Mouse (Mus musculus) kidney, postnatal 25 days (tissue): ENCODE measurements around the gene Tnpo1.
A peak's percentile ranks its signal among the peaks of the same experiment; 100 is the strongest.

Experiments used
- DNase-seq, 2 experiments: peaks; one replicate each; pipeline ENCODE4 v3.0.0; 2021; ENCODE audit warnings: mixed read lengths in 2 of 2

Gene Tnpo1

DNA sequence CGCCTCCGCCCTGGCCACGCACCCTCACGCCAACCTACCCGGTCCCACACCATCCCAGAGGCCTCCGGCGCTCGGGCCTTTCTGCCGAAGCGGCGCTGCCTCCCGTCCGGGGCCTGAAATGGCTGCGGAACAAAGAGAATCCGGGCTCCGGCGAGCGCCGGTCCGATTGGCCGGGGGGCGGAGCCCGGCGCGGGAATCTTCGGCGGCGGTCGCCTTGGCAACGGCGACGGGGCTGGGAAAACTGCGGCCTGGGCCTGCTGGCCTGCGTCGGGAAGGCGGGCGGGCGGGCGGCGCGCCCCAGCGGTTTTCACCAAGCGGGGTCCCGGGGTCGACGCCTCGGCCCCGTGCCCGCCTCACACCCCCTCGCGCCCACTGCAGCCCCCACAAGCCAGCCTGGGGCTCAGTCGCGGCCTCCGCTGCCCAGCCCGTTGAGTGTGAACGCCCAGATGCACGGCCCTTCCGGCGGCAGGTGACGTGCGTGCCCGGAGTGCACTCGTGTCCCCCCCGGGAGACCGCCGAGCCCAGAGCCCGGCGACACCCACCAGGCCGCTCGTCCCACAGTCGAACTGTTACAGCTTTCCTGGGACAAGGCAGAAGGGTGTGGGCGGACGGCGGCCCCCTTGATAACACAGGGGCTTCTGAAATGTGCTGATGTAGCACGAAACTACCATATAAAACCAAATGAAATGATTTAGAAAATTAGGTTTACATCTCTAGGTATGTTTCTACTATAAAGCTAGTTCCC is at the start of gene Tnpo1:
Tnpo1 (minus strand) TSS at position 172 of the 745 bp plus-strand sequence.
- DNase-seq, result peak; percentile 93 to 97

DNA sequence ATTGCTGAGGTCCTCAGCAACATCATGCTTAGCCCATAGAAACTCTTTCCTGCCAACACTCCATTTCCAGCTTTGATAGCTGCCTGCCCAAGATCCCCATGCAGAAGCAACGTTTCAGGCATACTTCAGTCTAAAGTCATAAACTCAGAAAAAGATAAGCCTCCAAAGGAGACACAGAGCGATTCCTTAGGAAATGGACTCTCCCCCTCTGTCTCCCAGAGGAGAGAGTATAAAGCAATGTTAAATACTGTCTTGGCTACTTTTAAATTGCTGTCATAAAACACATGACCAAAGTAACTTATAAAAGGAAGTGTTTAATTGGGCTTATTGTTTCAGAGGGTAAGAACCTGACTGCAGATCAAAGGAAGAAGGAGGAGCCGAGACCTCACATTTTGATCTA is 45.9 kb upstream of the Tnpo1 start:
- DNase-seq, result no peak

DNA sequence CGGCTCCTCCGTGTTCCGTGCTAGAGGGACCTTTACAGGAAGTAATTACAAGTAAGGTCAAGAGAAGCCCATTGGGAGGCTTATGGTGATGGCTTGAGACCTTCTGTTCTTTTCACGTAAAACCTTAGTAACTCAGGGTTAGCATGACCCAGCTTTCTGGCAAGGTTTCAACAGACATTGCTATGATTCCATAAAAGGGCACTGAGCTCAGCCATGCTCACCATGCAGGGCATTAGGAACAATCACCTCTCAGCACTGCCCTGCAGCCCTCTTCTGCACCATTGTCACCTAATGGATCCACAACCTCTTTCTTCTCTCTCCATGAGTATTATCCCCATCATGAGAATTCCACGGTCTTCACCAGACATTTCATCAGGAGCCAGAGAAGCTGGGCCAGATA is 45.5 kb upstream of the Tnpo1 start:
- no peak for DNase-seq

DNA sequence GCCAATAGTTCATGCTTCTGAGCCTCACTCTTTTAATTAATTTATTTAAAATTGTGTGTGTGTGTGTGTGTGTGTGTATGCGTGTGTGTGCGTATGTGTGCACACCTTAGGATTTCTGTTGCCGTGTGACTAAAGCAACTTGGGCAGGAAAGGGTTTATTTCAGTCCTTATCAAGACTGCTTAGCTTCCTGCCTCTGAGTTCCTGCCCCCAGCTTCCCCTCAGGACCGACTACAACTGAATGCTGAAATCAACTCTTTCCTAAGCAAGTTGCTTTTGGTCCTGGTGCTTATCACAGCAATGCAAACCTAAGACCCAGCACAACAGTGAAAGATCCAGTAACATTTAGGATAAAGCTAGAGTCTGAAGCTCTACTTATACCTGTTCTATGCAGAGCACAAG is 42.3 kb upstream of the Tnpo1 start:
- no peak for DNase-seq

DNA sequence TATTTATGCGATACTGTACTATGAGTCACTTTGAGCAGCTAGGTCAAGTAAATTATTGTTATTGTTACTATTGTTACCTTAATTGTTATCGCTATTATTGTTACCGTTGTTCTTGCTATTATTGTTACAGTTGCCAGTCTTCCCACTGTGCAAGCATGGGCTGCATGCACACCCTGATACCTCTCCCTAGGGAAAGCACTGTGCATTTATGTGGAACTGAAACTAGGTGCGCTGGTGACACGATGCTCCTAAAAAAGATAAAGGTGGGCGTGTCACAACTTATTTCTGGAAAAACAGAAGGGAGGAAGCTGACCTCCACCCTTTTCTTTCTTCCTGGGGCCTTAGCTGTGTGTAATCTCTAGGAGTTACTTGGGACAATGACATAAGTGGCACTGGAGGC is 41.8 kb upstream of the Tnpo1 start:
- no peak for DNase-seq

DNA sequence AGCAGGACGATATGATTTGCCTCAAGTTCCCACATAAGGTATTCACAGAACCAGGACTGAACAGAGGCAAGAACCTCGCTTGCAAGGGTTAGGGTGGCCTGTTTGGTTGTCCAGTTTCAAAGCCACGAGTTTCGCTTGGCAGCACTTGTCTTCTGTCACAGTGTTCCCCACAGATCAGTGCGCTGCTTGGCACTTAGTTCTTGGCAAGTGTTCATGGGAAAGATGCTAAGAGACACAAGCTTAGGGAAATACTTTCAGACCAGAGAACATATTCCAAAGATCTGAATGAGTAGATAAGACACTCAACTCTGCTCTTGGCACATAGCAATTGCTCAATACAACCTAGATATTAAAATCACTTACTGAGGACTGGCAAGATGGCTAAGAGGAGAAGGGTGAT is 40.4 kb upstream of the Tnpo1 start:
- DNase-seq, result no peak

DNA sequence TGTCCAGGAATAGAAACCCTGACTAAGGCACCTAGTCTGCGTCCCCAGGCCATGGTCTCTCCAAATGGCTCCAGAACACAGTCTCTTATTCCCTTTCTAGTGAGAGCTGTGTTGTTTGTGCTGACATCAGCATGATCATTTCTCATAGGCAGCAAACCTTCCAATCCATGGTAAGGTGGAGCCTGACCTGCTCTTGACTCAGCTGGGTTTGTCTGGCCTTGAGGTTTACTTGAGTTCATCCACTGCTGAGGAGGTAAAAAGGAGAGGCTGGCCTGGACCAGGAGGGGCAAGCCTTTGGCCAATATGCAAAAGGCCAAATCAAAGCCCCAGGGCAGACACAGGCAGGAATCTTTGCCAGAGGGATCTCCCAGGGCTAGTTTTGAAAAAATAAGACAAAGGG is 37.4 kb upstream of the Tnpo1 start:
- peak in 1 of 2 experiments; percentile 54 for DNase-seq

DNA sequence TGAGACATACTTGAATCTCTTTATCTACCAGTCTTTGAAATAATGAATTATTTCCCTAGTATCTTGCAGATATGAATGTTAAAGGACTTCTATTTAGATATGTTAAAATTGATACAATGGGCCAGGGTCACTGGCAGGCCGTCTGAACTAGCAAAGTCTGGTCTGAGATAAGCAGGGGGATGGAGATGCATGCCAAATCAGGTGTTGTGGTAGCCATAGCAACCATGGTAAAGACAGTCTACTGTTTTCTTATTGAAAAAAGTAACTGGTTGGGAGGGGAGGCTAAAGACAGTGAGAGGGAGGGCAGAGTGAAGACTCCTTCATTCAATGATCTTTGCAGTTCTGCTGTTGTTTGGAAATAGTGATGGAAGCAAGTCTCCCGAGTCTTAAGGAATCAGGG is 32.0 kb upstream of the Tnpo1 start:
- no peak for DNase-seq

DNA sequence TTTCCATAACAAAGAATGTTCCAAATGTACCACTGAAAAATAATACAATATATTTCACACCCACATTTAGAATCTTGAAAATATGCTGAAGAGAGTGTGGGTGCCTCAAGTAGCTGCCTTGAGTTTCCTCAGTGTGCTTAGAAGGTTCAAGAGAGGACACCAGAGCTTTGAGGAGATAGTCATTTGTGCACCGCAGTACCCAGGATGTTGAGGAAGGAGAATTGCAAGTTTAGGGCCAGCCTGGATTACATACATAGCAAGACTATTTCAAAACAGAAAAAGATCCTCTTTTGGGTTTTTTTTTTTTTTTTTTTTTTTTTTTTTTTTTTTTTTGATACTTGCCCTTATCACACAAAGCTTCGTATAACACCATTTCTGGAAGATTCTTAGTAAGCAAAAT is 30.0 kb upstream of the Tnpo1 start:
- DNase-seq, result no peak

DNA sequence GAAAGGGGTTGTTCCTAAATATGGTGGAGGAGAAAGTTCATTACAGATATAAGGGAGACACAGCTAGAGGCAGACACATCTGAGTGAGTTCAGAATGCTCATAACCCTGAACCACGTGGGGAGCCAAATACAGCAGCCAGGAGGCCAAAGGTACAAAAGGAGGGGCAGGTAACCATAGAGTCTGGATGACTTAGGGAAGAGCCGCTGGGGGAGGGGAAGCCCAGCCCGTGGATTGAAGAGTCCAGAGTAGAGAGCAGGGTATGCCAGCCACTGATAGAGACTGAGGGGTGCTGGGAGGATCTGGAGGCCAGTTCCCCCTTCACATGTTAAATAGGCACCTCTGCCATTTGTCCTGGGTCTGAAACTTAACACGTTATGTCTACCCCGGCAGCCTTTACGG is 29.5 kb upstream of the Tnpo1 start:
- DNase-seq, result peak; percentile 81 to 90

DNA sequence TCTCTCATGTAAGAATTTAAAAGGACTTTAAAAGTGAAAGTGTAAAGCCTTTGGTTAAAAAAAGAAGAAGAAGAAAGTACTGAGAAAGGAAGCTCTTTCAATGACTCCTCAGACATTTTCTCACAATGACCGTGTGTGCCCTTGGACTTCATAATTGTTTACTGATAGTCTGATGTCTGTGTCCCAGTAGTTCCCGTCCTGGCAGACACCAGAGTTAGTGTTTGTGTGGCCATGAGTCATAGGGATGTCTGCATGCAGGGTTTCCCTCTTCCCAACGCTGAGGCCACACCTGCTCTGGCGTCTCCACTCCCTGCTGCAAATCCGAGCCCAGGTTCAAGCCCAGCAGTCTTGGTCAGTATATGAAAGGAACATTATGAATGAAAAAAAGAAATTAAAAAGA is 29.0 kb upstream of the Tnpo1 start:
- no peak for DNase-seq

DNA sequence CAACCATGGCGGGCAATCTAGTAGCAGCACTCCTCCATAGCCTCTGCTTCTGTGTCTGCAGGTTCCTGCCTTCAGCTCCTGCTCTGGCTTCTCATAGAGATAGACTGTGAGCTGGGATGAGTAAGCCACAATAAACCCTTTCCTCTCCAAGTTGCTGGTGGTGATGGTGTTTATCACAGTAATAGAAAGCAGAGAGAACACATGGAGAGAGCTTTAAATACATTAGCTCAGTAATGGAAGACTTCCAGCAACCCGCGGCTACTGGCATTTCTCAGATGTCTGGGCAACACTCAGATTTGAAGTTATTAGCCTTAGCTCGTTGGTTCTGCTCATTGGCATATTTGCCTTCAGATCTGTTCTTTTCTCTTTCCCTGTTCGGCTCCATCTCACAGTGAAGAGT is 27.6 kb upstream of the Tnpo1 start:
- DNase-seq, result peak in 1 of 2 experiments; percentile 17

DNA sequence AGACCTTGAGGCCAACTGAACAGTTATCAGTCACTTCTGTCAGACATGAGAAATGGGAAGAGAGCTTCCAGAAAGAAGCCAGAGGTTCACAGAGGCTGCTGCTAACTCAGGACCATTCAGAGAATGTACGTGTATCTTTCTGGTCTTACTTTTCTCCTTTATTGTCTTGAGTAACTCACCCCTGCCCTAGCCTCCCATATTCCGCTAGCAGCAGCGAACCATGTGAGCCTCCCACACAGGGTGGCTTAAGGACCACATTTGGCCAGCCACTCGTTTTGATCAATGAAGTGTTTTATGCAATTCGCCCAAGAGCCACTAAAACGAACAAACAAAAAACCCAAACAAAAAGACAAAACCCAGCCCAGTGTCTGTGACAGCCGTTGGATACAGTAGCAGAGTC is 25.8 kb upstream of the Tnpo1 start:
- no peak for DNase-seq

DNA sequence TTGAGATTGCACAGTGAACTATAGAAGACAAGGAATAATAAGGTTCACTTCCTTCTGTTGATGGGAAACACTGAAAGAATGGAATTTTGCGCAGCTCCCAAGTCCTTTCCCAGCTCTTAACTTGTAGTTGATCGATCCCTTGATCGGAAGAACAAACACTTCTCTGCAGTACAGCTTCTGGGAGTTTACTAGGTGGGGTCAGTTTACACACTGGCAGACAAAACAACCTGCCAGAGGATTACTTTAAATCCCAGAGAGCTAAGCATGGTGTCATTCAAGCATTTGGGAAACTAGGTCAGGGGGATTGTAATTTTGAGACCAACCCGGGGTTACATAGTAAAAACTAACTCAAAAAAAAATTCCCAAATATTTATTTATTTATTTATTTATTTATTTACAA is 22.0 kb upstream of the Tnpo1 start:
- DNase-seq, result no peak

DNA sequence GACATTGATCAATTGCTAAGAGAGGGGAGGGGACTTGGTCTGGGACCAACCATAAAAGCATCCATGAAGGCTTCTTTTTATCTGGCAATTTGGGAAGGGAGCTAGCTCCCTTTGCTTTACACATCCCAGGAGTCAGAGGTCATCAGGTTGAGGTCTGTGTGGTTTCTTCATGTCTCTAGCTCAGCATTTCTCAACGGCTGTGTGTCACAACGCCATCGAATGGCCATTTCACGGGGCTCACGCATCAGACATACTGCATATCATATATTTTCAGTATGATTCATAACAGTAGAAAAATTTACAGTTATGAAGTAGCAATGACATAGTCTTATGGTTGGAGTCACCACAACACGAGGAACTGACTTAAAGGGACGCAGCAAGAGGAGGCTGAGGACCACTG is 20.2 kb upstream of the Tnpo1 start:
- no peak for DNase-seq

DNA sequence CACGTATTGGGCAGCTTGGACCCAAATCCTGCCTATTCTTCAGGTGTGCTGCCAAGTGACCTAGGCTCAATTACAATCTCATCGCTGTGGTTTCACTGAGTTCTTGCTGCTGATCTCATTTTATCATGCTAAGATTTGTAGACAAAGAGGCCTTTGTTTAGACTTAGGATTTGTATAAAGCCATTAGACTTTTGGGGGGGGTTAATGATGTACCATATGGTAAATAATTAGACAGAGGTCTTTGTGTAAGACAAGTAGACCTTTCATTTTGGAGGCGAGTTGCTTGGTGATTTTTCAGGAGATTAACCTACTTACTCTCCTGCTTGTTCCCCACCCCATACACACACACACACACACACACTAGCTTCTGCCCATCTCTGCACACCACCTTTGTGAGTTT is 19.7 kb upstream of the Tnpo1 start:
- no peak for DNase-seq

DNA sequence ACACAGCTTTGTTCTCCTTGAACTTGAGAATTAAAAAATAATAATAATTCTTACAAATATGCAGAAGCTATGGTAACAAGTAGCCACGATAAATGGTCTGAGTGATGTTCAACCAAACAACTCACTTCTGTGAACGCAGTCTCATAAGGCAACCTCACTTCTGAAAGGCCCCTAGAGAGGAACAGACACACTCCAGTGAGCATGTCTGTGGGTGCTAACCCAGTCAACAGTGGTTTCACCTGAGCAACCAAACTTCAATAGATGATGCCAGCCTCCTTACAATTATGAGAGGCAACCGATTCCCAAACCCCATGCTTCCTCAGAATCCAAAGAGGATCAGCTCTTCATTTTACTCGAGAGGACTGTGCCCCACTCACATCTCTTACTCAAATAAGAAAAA is 19.2 kb upstream of the Tnpo1 start:
- DNase-seq, result peak in 1 of 2 experiments; percentile 45

DNA sequence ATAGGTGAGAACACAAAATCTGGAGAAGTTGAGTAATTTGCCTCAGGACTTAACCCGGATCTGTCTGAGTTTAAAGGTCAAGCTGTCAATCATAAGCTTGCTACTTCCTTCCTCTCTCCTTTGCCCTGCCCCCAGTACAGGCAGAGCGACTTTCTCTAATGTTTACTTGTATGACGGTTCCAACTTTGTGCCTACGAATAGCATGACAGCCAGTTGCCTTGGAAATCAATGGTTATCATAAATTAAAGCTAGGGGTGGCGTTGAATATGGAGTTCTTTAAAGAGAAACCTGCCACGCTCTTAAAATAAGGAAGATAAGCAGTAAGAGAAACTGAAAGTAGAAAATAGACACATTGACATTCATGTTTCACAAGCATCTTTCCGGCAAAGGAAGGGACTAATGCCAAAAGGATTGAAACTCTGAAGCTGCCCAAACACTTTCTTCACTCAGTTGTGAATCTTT is 18.5 kb upstream of the Tnpo1 start:
- peak; percentile 62 to 67 for DNase-seq

DNA sequence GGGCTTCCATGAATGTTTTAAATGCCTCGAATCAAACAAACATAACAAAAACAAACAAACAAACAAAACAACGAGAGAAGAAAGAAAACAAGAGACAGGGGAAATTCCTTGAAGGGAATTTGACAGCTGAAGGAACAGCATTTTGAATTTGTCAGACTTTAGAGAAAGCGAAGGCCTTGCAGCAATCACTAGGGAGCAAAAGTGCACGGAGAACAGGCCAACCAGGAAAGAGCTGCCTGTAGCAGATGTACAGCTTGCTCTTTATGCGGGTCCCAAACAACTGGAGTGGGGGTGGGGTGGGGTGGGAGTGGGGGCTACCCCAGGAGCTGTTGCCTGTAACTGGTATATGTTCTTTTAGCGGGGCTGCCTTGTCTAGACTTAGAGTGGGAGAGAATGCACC is 16.2 kb upstream of the Tnpo1 start:
- peak in 1 of 2 experiments; percentile 49 for DNase-seq

DNA sequence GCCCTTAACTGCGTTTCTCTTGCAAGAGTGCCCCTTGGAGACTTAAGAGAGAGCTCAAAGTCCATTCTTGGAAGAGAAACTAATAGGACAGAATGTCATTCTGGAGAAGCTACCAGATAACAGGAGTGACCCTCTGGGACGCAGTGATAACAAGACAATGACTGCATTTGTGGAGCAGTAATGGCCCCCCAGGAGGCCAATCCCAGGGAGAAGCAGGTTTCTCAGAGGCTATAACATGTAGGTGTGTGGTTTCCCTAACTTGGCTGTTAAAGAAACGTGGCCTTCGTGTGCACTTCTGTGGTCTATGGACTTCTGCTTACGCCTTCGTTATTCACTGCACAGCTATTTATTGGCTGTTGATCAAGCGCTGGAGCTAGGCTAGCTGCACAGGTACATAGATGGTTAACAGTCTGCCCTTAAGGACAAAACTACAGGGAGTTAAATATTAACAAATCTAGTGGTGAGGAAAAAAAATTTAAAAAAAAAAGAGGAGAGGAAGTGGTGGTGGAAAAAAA is 15.7 kb upstream of the Tnpo1 start:
- peak; percentile 62 to 79 for DNase-seq

DNA sequence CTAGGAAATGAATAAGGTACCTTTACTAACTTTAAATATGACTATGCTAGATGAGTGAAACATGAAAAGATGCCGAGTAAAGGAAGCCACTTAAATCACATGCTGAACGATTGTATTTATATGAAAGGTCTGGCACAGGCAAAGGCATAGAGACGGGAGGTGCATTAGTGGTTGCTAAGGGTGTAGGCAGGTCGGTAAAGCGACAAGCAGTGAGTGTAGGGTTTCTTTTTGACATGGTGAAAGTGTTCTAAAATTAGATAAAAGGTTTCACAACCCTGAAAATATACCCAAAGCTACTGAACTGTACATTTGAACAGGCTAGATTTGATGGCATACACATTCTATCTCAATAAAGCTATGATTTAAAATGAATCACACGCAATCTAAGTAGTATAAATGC is 10.9 kb upstream of the Tnpo1 start:
- DNase-seq, result no peak

DNA sequence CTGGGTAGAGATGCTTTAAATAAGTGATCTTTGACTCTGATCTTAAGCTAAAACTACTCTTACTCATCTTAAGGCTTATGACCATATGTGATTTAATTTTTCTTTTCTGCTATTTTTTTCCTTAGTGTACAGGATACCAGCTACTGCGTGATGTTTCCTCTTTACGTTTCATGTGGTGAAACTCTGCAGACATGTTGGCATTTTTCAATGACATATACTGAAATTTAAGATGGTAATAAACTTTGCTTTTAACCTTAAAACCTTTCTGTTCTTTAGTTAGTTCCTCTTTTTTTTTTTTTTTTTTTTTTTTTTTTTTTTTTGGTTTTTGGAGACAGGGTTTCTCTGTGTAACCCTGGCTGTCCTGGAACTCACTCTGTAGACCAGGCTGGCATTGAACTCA is 2.7 kb upstream of the Tnpo1 start:
- DNase-seq, result no peak

DNA sequence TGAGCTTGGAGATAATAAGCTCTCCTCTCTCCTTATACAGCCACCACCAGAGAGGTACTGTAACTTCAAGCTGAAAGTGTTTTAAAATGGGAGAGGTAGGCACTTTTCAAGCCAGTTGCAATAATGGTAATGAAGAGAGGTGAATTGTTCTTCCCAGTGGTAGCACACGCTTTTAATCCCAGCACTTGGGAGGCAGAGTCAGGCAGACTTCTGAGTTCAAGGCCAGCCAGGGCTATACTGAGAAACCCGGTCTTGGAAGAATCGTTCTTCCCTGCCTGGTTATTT is 716 bp upstream of the Tnpo1 start:
- DNase-seq, result no peak

DNA sequence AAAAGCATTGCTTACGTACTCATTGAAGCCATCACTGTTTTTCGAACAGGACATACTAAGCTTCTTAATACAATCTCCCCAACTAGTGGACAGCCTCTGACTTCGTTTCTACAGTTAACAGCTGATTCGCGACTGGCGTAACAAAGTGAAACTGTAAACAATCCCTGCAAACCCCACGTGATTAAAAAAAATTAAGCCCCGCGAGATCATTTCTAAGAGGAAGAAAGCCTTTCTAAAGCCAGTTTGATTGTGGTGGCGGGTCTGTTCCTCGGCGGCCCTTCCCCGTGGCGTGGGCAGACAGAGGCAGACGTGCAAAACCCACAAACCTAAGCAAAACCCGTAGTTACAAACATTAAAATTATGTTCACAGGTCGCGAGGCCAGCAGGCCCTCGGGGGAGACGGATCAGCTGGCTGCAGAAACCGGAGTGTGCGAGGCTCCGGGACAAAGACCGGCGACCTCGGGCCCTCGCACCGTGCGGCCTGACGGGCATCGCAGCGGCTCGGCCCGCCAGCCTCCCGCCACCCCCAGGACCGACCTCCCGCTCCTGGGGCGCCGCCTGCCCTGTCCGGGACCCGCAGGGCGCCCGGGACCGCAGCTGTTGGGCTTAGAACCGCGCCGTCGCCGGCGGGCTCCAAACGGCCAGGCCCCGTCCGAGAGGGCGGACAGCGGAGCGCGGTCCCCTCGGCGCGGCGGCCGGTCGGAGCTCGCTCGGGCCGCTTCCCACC is 535 bp downstream of the Tnpo1 start:
- peak; percentile 69 to 71 for DNase-seq
